Mouse (Mus musculus): Measurements from ENCODE around the gene Vav1. TPM values are rescaled to one million over a fixed set of nuclear protein-coding genes. Genes with fewer than 3 reads are reported as not detected.

The Vav1 gene
- 1 to 10 TPM; 1.9 to 2.2 TPM for total RNA-seq (2021)
- 1.8 and 2.0 TPM in 2 replicates for polyA plus RNA-seq (2012; rRNA removed)
- long read RNA-seq, partial matches to known transcripts: 0 of 1 reads
- long read RNA-seq, other reads (novel, unspliced or antisense): 1 of 1 reads

DNA sequence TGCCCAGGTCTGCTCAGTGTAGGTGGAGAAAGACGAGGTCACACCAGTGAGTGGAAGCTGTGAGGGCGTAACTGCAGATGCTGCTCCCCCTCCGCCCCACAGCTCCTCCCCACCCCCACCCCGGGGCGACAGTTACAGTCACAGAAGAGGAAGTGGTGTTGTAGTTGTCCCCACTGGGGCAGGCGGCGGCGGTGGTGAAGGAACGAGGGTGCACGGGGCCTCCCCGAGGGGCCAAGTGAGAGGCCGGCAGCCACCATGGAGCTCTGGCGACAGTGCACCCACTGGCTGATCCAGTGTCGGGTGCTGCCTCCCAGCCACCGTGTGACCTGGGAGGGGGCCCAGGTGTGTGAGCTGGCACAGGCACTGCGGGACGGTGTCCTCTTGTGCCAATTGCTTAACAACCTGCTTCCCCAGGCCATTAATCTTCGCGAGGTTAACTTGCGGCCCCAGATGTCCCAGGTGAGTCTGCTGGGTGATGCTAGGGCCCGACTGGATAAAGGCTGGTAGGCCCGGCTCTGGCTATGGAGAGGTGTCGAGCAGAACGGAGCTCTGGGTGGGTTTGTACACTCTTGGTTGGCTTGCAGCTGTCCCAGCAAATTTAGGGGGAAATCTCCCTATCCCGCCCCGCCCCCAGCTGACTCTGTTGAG is at the start of gene Vav1:
Gene Vav1 (plus strand): TSS at position 158 of the 648 bp plus-strand sequence.
- no peaks in the 10 kb centered on the region for H3K36me3 ChIP-seq (ENCODE audit: control insufficient read depth, insufficient read depth, low read length)
- peak; percentile 62 to 75 for DNase-seq
- 52% methylated on average over 26 of the region's 26 CpGs for WGBS
- H3K4me1 ChIP-seq (ENCODE audit: control insufficient read depth, insufficient read depth, low read length): peaks cover 2% of the 10 kb centered on the region; the same call in 1 of the 2 replicates
- H3K27ac ChIP-seq: no peak within 1 kb of the TSS; the same call in 1 of the 2 replicates
- intact Hi-C loops (cut with DNase I): no loop called here
- H3K27me3 ChIP-seq (ENCODE audit: control insufficient read depth, insufficient read depth, low read length): no peaks in the 10 kb centered on the region
- H3K9ac ChIP-seq (ENCODE audit: low read depth, low read length): no peak within 1 kb of the TSS; the same call in 1 of the 2 replicates
- H3K79me2 ChIP-seq (replicated peaks; ENCODE audit: control insufficient read depth, insufficient read depth, low read length): no peaks in the 10 kb centered on the region
- TF ChIP-seq POLR2A (IDR thresholded peaks at IDR 0.05; ENCODE audit: insufficient read depth, low read depth, low read length) (no peak; the same call in 1 of the 2 replicates), EP300 (IDR thresholded peaks at IDR 0.05; ENCODE audit: insufficient read depth, low read depth, low read length) (no peak), CTCF (IDR thresholded peaks at IDR 0.05) (no peak)
- H3K4me3 ChIP-seq: no peak within 1 kb of the TSS; the same call in 1 of the 2 replicates

GRCm38 (mm10) chr17:57229851-57230727 is 48.8 kb upstream of the Vav1 start:
- no peak for DNase-seq

DNA sequence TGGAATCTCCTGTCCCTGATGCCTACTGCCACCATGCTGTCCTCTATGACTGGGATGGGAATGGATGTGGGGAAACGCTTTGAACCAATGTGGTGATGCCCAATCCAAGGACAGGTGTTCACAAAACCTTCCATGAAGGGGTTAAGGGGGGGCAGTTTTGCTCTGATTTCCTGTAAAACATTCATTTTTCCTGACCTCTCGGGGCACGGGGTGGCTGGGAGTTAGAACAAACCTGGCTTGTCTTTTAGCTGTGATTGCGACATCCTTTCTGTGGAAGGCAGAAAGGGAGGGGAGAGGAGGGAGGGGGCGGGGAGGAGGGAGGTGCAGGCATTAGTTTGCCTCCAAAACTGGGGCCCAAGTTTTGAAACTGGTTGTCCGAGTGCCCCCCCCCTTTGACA is 48.2 kb upstream of the Vav1 start:
- Histone ChIP-seq H3K27me3 (ENCODE audit: control insufficient read depth, insufficient read depth, low read length) (no peaks in the 10 kb centered on the region), H3K36me3 (ENCODE audit: control insufficient read depth, insufficient read depth, low read length) (no peaks in the 10 kb centered on the region), H3K4me3 (no peak overlapping the region), H3K4me1 (ENCODE audit: control insufficient read depth, insufficient read depth, low read length) (peaks cover 4% of the 10 kb centered on the region), H3K9ac (ENCODE audit: low read depth, low read length) (no peak overlapping the region), H3K79me2 (replicated peaks; ENCODE audit: control insufficient read depth, insufficient read depth, low read length) (no peaks in the 10 kb centered on the region), H3K27ac (peak overlapping the region; percentile 45; the same call in 1 of the 2 replicates)
- intact Hi-C loops (cut with DNase I): no loop called here
- WGBS: 34% methylated on average over 6 of the region's 6 CpGs
- peak in 1 of 2 experiments; percentile 38 for DNase-seq
- TF ChIP-seq POLR2A (IDR thresholded peaks at IDR 0.05; ENCODE audit: insufficient read depth, low read depth, low read length) (no peak), CTCF (IDR thresholded peaks at IDR 0.05) (no peak), EP300 (IDR thresholded peaks at IDR 0.05; ENCODE audit: insufficient read depth, low read depth, low read length) (no peak)

More at GRCm38 (mm10) chr17:57229851-57230727, 48.8 kb upstream of the Vav1 start:
- Histone ChIP-seq H3K36me3 (ENCODE audit: control insufficient read depth, insufficient read depth, low read length) (no peaks in the 10 kb centered on the region), H3K27ac (peak overlapping the region; percentile 45; the same call in 1 of the 2 replicates), H3K9ac (ENCODE audit: low read depth, low read length) (no peak overlapping the region), H3K79me2 (replicated peaks; ENCODE audit: control insufficient read depth, insufficient read depth, low read length) (no peaks in the 10 kb centered on the region), H3K4me3 (no peak overlapping the region), H3K27me3 (ENCODE audit: control insufficient read depth, insufficient read depth, low read length) (no peaks in the 10 kb centered on the region), H3K4me1 (ENCODE audit: control insufficient read depth, insufficient read depth, low read length) (peaks cover 4% of the 10 kb centered on the region)
- intact Hi-C loops (cut with DNase I): no loop called here
- TF ChIP-seq POLR2A (IDR thresholded peaks at IDR 0.05; ENCODE audit: insufficient read depth, low read depth, low read length) (no peak), CTCF (IDR thresholded peaks at IDR 0.05) (no peak)
- 71% methylated on average over 15 of the region's 15 CpGs for WGBS

DNA sequence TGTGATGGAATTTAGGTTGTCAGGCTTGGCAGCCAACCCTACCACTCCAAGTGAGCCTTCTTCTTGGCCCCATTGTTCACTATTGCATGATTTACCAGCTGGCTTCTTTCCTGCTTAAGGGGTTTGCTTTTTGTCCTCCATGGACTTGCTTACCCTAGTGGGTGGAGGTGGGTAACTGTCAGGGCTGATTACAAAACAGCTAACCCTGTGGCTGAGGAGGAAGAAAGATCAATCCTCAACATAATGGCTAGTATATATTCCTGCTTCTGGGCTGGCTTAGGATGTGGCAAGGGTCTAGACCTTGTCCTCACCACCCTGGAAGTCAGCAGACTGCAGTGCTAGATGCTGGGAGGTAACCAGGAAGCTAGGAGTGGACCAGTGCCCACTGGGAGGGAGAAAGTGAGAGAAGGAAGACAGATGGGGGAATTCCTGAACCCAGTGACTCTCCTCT is 47.6 kb upstream of the Vav1 start:
- Histone ChIP-seq H3K79me2 (replicated peaks; ENCODE audit: control insufficient read depth, insufficient read depth, low read length) (no peaks in the 10 kb centered on the region), H3K4me3 (no peak overlapping the region), H3K4me1 (ENCODE audit: control insufficient read depth, insufficient read depth, low read length) (peaks cover 4% of the 10 kb centered on the region), H3K27ac (peak overlapping the region; percentile 0; the same call in 1 of the 2 replicates), H3K9ac (ENCODE audit: low read depth, low read length) (no peak overlapping the region), H3K27me3 (ENCODE audit: control insufficient read depth, insufficient read depth, low read length) (no peaks in the 10 kb centered on the region), H3K36me3 (ENCODE audit: control insufficient read depth, insufficient read depth, low read length) (no peaks in the 10 kb centered on the region)
- DNase-seq: peak in 1 of 2 experiments; percentile 57
- intact Hi-C loops (cut with DNase I): no loop called here
- no peak for TF ChIP-seq EP300 (IDR thresholded peaks at IDR 0.05; ENCODE audit: insufficient read depth, low read depth, low read length)
- no peak for TF ChIP-seq CTCF (IDR thresholded peaks at IDR 0.05)
- no peak for TF ChIP-seq POLR2A (IDR thresholded peaks at IDR 0.05; ENCODE audit: insufficient read depth, low read depth, low read length)

GRCm38 (mm10) chr17:57232200-57232599 is 46.7 kb upstream of the Vav1 start:
- no peaks in the 10 kb centered on the region for H3K79me2 ChIP-seq (replicated peaks; ENCODE audit: control insufficient read depth, insufficient read depth, low read length)
- peak overlapping the region; percentile 0; the same call in 1 of the 2 replicates for H3K27ac ChIP-seq
- H3K27me3 ChIP-seq (ENCODE audit: control insufficient read depth, insufficient read depth, low read length): no peaks in the 10 kb centered on the region
- H3K4me1 ChIP-seq (ENCODE audit: control insufficient read depth, insufficient read depth, low read length): peaks cover 4% of the 10 kb centered on the region
- H3K4me3 ChIP-seq: no peak overlapping the region
- no peak overlapping the region for H3K9ac ChIP-seq (ENCODE audit: low read depth, low read length)
- H3K36me3 ChIP-seq (ENCODE audit: control insufficient read depth, insufficient read depth, low read length): no peaks in the 10 kb centered on the region
- intact Hi-C loops (cut with DNase I): no loop called here
- WGBS: 81% methylated on average over 1 of the region's 1 CpGs
- no peak for DNase-seq
- no peak for TF ChIP-seq EP300 (IDR thresholded peaks at IDR 0.05; ENCODE audit: insufficient read depth, low read depth, low read length)
- TF ChIP-seq POLR2A (IDR thresholded peaks at IDR 0.05; ENCODE audit: insufficient read depth, low read depth, low read length): no peak
- no peak for TF ChIP-seq CTCF (IDR thresholded peaks at IDR 0.05)

Measured in heart, adult 2 months (tissue).